Mouse (Mus musculus): ENCODE results near the gene Kif18b.

DNA sequence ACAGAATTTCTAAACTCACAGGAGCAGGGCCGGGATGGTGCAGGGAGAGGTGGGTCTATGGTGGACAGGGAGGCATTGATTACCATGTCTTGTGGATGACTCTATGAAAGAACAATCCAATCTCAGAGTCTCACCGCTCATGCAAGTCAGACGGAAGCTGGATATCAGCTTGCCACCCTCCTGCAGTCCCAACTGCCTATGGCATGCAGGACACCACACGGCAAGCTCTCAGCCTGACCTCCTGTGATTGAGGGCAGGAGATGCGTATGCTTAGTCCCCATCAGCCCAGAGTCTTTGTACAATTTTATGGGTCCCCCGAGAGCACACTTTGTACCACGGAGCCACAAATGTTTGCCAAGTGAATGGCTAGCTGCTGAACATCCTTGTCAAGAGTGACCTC lies 21.3 kb downstream of the Kif18b start:
- no peak for TF ChIP-seq CTCF (IDR thresholded peaks at IDR 0.05; ENCODE audit: low read depth)
- TF ChIP-seq EP300 (optimal IDR thresholded peaks at IDR 0.05) = no peak

All from stomach, postnatal 0 days (tissue).